Mouse (Mus musculus) spleen, postnatal 4 days (tissue): ENCODE data around the gene Carnmt1.

Experiments used
- DNase-seq, 2 experiments: peaks; one replicate each; pipeline ENCODE4 v3.0.0; 2022; ENCODE audit warnings: low spot score in 2 of 2

Carnmt1 gene

GRCm38 (mm10) chr19:18670608-18671007, at the start of gene Carnmt1:
Gene Carnmt1, plus strand, starts transcription at chr19:18670764.
- DNase-seq, result peak; percentile 98 to 99

GRCm38 (mm10) chr19:18623894-18624293, 46.7 kb upstream of the Carnmt1 start:
- DNase-seq, result no peak

GRCm38 (mm10) chr19:18629589-18629988, 41.0 kb upstream of the Carnmt1 start:
- DNase-seq, result no peak

DNA sequence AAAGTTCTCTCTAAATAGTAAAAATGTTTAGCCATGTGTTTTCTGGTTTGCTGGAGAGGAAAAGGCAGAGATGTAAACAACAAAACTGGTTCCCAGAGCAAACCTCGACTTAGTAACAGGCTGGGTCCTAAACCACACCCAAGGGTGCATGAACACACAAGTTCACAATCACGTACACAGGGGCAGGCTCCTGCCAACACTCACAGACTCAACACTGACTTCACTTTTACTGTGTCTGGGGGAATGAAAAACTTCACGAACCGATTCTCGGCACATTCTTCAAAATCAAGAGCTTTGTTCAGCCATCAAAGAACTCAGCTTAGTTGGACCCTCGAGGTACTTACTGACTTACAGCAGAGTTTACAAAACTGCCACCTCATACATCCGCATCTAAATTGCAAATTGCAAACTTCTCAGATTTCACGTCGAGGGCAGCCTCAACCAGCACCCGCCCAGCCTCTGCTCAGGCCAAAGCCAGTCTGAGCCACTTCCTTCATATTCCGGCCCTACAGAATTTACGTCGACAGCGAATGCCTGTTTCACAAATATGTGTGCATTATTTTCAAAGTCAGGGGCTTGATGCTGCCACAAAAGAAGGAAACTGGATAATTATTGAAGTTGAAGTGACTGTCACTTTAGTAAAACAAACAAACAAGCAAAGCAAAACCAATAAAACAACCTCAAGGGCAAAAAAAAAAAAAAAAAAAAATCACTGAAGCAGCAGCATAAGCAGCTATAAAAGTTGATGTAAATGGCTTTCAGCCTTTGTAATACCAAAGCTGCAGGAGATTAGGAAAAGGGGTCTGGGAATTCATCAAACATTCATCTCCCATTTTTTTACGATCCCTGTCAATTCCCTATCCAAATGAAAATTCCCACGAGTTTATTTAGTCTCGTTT, 40.1 kb upstream of the Carnmt1 start:
- no peak for DNase-seq

- peak; percentile 69 to 86 for DNase-seq
These were observed 39.4 kb upstream of the Carnmt1 start for GRCm38 (mm10) chr19:18631161-18631643.

- DNase-seq, result peak; percentile 99
These were observed 38.8 kb upstream of the Carnmt1 start, which contains the start of the genes Ostf1 and Nmrk1 for GRCm38 (mm10) chr19:18631644-18632219. Gene Ostf1, minus strand, starts transcription at chr19:18631823. Gene Nmrk1, plus strand, starts transcription at chr19:18631950.

- DNase-seq, result no peak
These were observed 38.1 kb upstream of the Carnmt1 start for GRCm38 (mm10) chr19:18632231-18633185.

DNA sequence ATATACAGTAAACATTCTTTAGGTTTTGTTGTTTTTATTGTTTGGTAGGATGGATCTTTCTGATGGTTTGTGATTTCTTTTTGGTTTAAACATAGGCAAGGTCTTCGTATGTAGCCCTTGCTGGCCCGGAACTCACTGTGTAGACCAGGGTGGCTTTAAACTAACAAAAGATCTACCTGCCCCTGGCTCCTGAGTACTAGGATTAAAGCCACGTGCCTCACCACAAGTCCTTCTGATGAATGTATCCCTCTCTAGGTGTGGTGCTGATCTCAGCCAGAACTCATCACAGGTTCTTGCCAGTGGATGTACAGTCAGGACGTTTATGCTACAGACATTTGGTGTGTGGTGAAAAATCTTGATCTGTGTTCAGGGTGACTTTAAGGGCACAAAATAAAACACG, 32.6 kb upstream of the Carnmt1 start:
- DNase-seq, result no peak

GRCm38 (mm10) chr19:18638949-18639348, 31.6 kb upstream of the Carnmt1 start:
- DNase-seq, result peak in 1 of 2 experiments; percentile 65

- no peak for DNase-seq
These were observed 31.0 kb upstream of the Carnmt1 start for GRCm38 (mm10) chr19:18639552-18639951.

GRCm38 (mm10) chr19:18641001-18641400, 29.6 kb upstream of the Carnmt1 start:
- no peak for DNase-seq

- DNase-seq, result no peak
These were observed 27.2 kb upstream of the Carnmt1 start for GRCm38 (mm10) chr19:18643411-18643810.

DNA sequence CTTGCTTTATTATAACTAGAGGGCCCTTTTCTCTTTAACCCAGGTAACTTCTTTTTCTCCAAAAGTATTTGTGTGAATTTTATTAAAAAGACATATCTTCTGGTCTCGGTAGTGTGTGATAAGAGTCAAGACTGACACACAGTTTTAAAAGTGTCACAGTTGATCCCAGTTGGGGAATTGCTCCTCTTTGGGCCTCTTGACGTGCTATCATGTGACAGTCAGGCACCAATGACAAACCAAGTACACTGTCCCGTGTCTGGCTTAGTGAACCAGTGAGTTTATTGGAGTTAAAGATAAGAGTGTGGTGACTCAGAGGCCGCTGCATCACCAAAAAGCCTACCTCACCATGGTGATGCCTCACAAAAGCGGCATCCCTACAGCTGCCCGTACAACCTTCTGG, 26.5 kb upstream of the Carnmt1 start:
- peak in 1 of 2 experiments; percentile 23 for DNase-seq

DNA sequence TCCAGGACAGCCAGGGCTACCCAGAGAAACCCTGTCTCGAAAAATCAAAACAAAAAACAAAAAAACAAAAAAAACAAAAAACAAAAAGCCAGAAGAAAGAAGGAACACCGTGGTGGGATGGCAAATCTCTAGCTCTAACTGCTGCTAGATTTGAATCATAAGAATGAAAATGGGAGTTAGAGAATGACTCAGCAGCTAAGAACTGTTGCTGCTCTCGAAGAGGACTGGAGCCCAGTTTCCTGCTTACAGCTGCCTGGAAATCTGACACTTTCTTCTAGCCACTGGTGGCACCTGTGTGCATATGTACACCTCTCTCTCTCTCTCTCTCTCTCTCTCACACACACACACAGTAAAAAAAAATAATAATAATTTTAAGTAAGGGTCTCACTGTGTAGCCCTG, 24.2 kb upstream of the Carnmt1 start:
- no peak for DNase-seq

- peak in 1 of 2 experiments; percentile 21 for DNase-seq
These were observed 23.6 kb upstream of the Carnmt1 start for GRCm38 (mm10) chr19:18646853-18647420.

- no peak for DNase-seq
These were observed 22.6 kb upstream of the Carnmt1 start for GRCm38 (mm10) chr19:18647775-18648557.

DNA sequence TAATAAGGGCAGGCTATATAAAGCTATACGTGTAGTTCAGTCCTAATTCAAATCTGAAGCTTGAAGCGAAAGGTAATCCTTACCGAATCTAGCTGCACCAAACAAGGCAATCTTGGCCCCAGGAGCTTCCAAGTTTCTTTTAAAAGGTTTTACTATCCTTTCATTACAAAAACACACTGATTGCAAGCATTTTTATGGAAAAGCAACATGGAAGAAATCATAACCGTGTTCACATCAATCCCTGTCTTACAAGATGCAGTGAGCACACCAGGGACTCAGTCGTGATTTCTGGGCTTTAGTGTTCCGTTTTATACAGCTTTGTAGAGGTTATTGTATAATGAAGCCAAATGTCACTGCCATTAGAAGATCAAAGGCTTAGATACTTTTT, 22.0 kb upstream of the Carnmt1 start:
- DNase-seq, result no peak

- DNase-seq, result no peak
These were observed 20.6 kb upstream of the Carnmt1 start for GRCm38 (mm10) chr19:18649955-18650354.

- no peak for DNase-seq
These were observed 20.1 kb upstream of the Carnmt1 start for GRCm38 (mm10) chr19:18650473-18650872.

- no peak for DNase-seq
These were observed 18.0 kb upstream of the Carnmt1 start for GRCm38 (mm10) chr19:18652592-18652991.
